Mouse (Mus musculus) heart, postnatal 0 days (tissue): ENCODE measurements around the gene Cmah. TPM values are rescaled to one million over a fixed set of nuclear protein-coding genes. Genes with fewer than 3 reads are reported as not detected.
A peak's percentile ranks its signal among the peaks of the same experiment; 100 is the strongest.
"Not testable (repeated sequence)": the region's sequence is repeated elsewhere in the genome, so short reads cannot be mapped to it uniquely, and the experiment has no call there.

Experiments used
- ATAC-seq: fragments of 200-750 bp; cut with Nextera tagmentation; 2 replicates; pipeline ENCODE4 v1.8.0; 2017; ENCODE audit warnings: low read depth, moderate number of reproducible peaks, moderate library complexity; ENCODE audit not compliant: insufficient read depth
- DNase-seq: peaks from one replicate; pipeline ENCODE4 v3.0.0-alpha.2; 2016; ENCODE audit warnings: low spot score
- H3K27ac ChIP-seq: fragments of 300-500 bp; sonication (generic); 2 replicates; pipeline ENCODE4 v1.5.1; 2014; ENCODE audit warnings: low read depth, mild to moderate bottlenecking
- H3K27me3 ChIP-seq: fragments of 300-500 bp; sonication (generic); 2 replicates; pipeline ENCODE4 v1.6.1; 2014; ENCODE audit warnings: low read length, mixed read lengths; ENCODE audit not compliant: control insufficient read depth, insufficient read depth
- H3K36me3 ChIP-seq: fragments of 300-500 bp; sonication (generic); replicated peaks from 2 replicates; pipeline ENCODE4 v1.6.1; 2014; ENCODE audit warnings: low read length, mixed read lengths; ENCODE audit not compliant: control insufficient read depth, insufficient read depth
- H3K4me1 ChIP-seq: fragments of 300-500 bp; sonication (generic); 2 replicates; pipeline ENCODE4 v1.6.1; 2014; ENCODE audit warnings: antibody characterized with exemption; ENCODE audit not compliant: control insufficient read depth, insufficient read depth
- H3K4me2 ChIP-seq: fragments of 300-500 bp; sonication (generic); 2 replicates; pipeline ENCODE4 v1.6.1; 2014; ENCODE audit warnings: low read depth, mild to moderate bottlenecking, low read length, moderate library complexity
- H3K4me3 ChIP-seq: fragments of 300-500 bp; sonication (generic); 2 replicates; pipeline ENCODE4 v1.5.1; 2014; ENCODE audit warnings: low read depth, low read length
- H3K9ac ChIP-seq: fragments of 300-500 bp; sonication (generic); replicated peaks from 2 replicates; pipeline ENCODE4 v1.6.1; 2014; ENCODE audit warnings: low read depth, low read length, mixed read lengths
- H3K9me3 ChIP-seq: fragments of 300-500 bp; sonication (generic); replicated peaks from 2 replicates; pipeline ENCODE4 v1.6.1; 2016; ENCODE audit warnings: low read length; ENCODE audit not compliant: control insufficient read depth
- CTCF ChIP-seq: IDR thresholded peaks from 2 replicates; pipeline ENCODE4 v1.5.1; 2016; ENCODE audit warnings: antibody characterized with exemption, control low read depth, low read depth
- EP300 ChIP-seq: IDR thresholded peaks from 2 replicates; pipeline ENCODE4 v1.6.1; 2016; ENCODE audit warnings: antibody characterized with exemption, low read depth
- WGBS: fragments of 180-500 bp; shearing (Covaris S2); extraction: QIAGEN DNeasy Blood & Tissue Kit; methylation state at CpG from one replicate; pipeline ENCODE4 v1.1.7; 2014; 5-methylcytosine and 5-hydroxymethylcytosine counted together
- polyA plus RNA-seq: library from polyadenylated mRNA; unstranded; fragments of >200 nt; fragmentation: Nextera tagmentation; extraction: Ambion mirVana; gene quantifications from 2 replicates; pipeline ENCODE4 v1.2.1, GENCODE M21; 2015
- total RNA-seq: library from RNA; depleted of rRNA; stranded (reverse); fragments of >200 nt; gene quantifications from 2 replicates; pipeline ENCODE4 v1.2.3, GENCODE M21; 2014; ENCODE audit warnings: low replicate concordance

Cmah gene
- total and polyA plus RNA-seq, 2 experiments from 2014 or later, result 0.15 TPM; not detected in 1

- H3K4me3 ChIP-seq, result no peak overlapping the region
- peak; percentile 14 for DNase-seq
- H3K27me3 ChIP-seq, result no peaks in the 10 kb centered on the region
- H3K4me2 ChIP-seq, result peak overlapping the region; percentile 21; the same call in 1 of the 2 replicates
- 3% methylated on average over 4 of the region's 4 CpGs for WGBS
- peak overlapping the region; percentile 20; the same call in 1 of the 2 replicates for H3K27ac ChIP-seq
- no peak for TF ChIP-seq CTCF
- TF ChIP-seq EP300, result no peak
- no peaks in the 10 kb centered on the region for H3K9me3 ChIP-seq
- no peaks in the 10 kb centered on the region for H3K36me3 ChIP-seq
- H3K4me1 ChIP-seq, result no peaks in the 10 kb centered on the region; the same call in 1 of the 2 replicates
- no peak for ATAC-seq
- H3K9ac ChIP-seq, result no peak overlapping the region
Observed at GRCm38 (mm10) chr13:24393055-24393454, 65.9 kb downstream of the Cmah start.

DNA sequence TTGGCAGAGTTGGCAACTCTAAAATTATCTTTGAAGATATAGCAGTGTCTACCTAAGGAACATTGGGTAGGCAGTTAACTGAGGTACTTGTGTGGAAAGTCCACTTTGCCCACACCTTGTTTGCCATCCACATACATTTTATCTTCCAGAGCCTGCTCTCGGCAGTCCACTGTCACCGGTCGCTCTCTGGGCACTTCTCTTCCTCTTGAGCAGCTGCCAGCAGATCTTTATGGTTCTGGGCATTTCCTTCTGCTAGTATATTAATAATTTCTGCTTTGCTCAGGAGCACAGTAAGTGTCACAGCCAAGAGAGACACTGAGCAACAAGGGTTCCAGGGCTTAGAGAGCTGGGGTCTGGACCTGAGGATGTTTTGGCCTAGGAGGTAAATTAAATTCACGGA is 68.6 kb downstream of the Cmah start:
- no peak for ATAC-seq
- H3K36me3 ChIP-seq, result no peaks in the 10 kb centered on the region
- H3K4me3 ChIP-seq, result no peak overlapping the region
- 64% methylated on average over 4 of the region's 4 CpGs for WGBS
- no peaks in the 10 kb centered on the region; the same call in 1 of the 2 replicates for H3K4me1 ChIP-seq
- no peaks in the 10 kb centered on the region for H3K27me3 ChIP-seq
- no peak overlapping the region for H3K4me2 ChIP-seq
- H3K9me3 ChIP-seq, result no peaks in the 10 kb centered on the region
- no peak for DNase-seq
- no peak overlapping the region for H3K27ac ChIP-seq
- no peak overlapping the region for H3K9ac ChIP-seq
- TF ChIP-seq EP300, result no peak

DNA sequence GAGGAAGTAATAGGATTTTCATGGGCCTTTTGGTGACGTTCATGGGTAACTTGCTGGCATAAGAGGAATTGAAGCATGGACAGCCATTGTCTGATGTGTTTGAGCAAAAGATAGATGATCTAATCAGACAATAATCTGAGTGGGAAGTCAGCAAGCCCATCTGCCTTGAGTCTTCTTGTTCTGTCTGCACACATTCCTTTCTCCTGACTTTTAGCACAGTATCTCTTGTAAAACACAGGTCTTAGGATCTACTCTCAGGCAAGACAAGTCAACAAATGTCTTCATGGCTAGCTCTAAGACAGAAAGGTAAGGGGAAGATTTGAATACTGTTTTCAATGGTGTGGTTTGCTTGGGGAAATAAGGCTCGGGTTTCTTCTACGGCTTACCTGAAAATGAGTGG is 70.0 kb downstream of the Cmah start:
- no peak for ATAC-seq
- H3K4me3 ChIP-seq, result no peak overlapping the region
- H3K9me3 ChIP-seq, result no peaks in the 10 kb centered on the region
- no peaks in the 10 kb centered on the region; the same call in 1 of the 2 replicates for H3K4me1 ChIP-seq
- TF ChIP-seq CTCF, result no peak
- no peak for TF ChIP-seq EP300
- H3K9ac ChIP-seq, result no peak overlapping the region
- no peaks in the 10 kb centered on the region for H3K36me3 ChIP-seq
- no peak for DNase-seq
- H3K27me3 ChIP-seq, result no peaks in the 10 kb centered on the region
- 78% methylated on average over 3 of the region's 3 CpGs for WGBS
- no peak overlapping the region for H3K4me2 ChIP-seq
- H3K27ac ChIP-seq, result no peak overlapping the region

- no peaks in the 10 kb centered on the region for H3K36me3 ChIP-seq
- TF ChIP-seq CTCF, result no peak
- TF ChIP-seq EP300, result no peak
- no peak overlapping the region for H3K4me2 ChIP-seq
- no peak overlapping the region for H3K9ac ChIP-seq
- H3K27ac ChIP-seq, result no peak overlapping the region; the same call in 1 of the 2 replicates
- H3K4me1 ChIP-seq, result no peaks in the 10 kb centered on the region
- H3K27me3 ChIP-seq, result no peaks in the 10 kb centered on the region
- no peaks in the 10 kb centered on the region for H3K9me3 ChIP-seq
- WGBS, result 70% methylated on average over 3 of the region's 3 CpGs
- ATAC-seq (no peak), DNase-seq (no peak)
- no peak overlapping the region for H3K4me3 ChIP-seq
Observed at GRCm38 (mm10) chr13:24398488-24398887, 71.3 kb downstream of the Cmah start.

- not testable (repeated sequence) for H3K36me3 ChIP-seq
Observed at GRCm38 (mm10) chr13:24401821-24402220, 74.6 kb downstream of the Cmah start.

GRCm38 (mm10) chr13:24403054-24403453 is 75.8 kb downstream of the Cmah start:
- Histone ChIP-seq H3K4me1 (no peaks in the 10 kb centered on the region), H3K4me3 (no peak overlapping the region), H3K36me3 (no peaks in the 10 kb centered on the region), H3K27me3 (no peaks in the 10 kb centered on the region), H3K27ac (no peak overlapping the region), H3K9ac (no peak overlapping the region), H3K9me3 (no peaks in the 10 kb centered on the region), H3K4me2 (no peak overlapping the region)
- DNase-seq (no peak), ATAC-seq (no peak)
- TF ChIP-seq CTCF (no peak), EP300 (no peak)

More at GRCm38 (mm10) chr13:24401821-24402220, 74.6 kb downstream of the Cmah start:
- H3K9me3 ChIP-seq, ATAC-seq, H3K4me1 ChIP-seq, DNase-seq, H3K27ac ChIP-seq, H3K4me3 ChIP-seq, H3K9ac ChIP-seq, H3K27me3 ChIP-seq: not testable (repeated sequence)
- WGBS, result 24% methylated on average over 11 of the region's 11 CpGs
- H3K4me2 ChIP-seq, result peak overlapping the region; percentile 39
